ENCODE assay signal across 18 mouse cellular contexts in genomic region chr4:118040650-118041049, GRCm38 (mm10).
A peak's percentile ranks its signal among the peaks of the same experiment; 100 is the strongest.
DNase-seq lines count a peak whose midpoint lies in the region; ATAC-seq and TF ChIP-seq lines count a peak whose summit lies in the region.
"Had no signal": no experiment of that assay in that cellular context is flagged by ENCODE, and none has a peak within 500 bp of the region (broad histone marks: within the 10 kb centered on the region; RNA-seq: fewer than 3 reads in every experiment).

No protein-coding gene starts in this region.

- TF ChIP-seq CTCF in lung, embryonic 14.5 days (IDR thresholded peaks at IDR 0.05; ENCODE audit: low read depth), result no peak
- no peak for TF ChIP-seq CTCF in olfactory bulb, adult 2 months (IDR thresholded peaks at IDR 0.05; ENCODE audit: insufficient read depth, low read depth, low read length)

- 57% methylated on average over 4 of the region's 4 CpGs for WGBS in heart, embryonic 10.5 days
- 53% methylated on average over 4 of the region's 4 CpGs for WGBS in lung, embryonic 14.5 days
- WGBS in olfactory bulb, adult 2 months, result 49% methylated on average over 4 of the region's 4 CpGs

- TF ChIP-seq POLR2A in olfactory bulb, adult 2 months (IDR thresholded peaks at IDR 0.05; ENCODE audit: insufficient read depth, low read depth, low read length), result no peak

- H3K27me3 ChIP-seq in heart, embryonic 10.5 days (ENCODE audit: insufficient read depth, poor library complexity, severe bottlenecking), result no peaks in the 10 kb centered on the region
- H3K27me3 ChIP-seq in lung, embryonic 14.5 days (ENCODE audit: insufficient read depth, low read length), result no peaks in the 10 kb centered on the region
- H3K27me3 ChIP-seq: forebrain, embryonic 13.5 days; midbrain, embryonic 13.5 days; neural tube, embryonic 13.5 days had no signal

- H3K36me3 ChIP-seq in heart, embryonic 10.5 days, result no peaks in the 10 kb centered on the region
- no peaks in the 10 kb centered on the region for H3K36me3 ChIP-seq in lung, embryonic 14.5 days (ENCODE audit: insufficient read depth)
- H3K36me3 ChIP-seq: midbrain, embryonic 13.5 days; neural tube, embryonic 13.5 days had no signal

- peaks cover 34% of the 10 kb centered on the region for H3K4me1 ChIP-seq in heart, embryonic 10.5 days
- peaks cover 3% of the 10 kb centered on the region; the same call in 1 of the 2 replicates for H3K4me1 ChIP-seq in lung, embryonic 14.5 days (ENCODE audit: insufficient read depth)
- H3K4me1 ChIP-seq in olfactory bulb, adult 2 months (ENCODE audit: control insufficient read depth, insufficient read depth, low read length), result peaks cover 27% of the 10 kb centered on the region

- no peak for ATAC-seq in lung, embryonic 14.5 days (ENCODE audit: insufficient read depth)
- ATAC-seq: forebrain, embryonic 13.5 days had no signal

- intact Hi-C loops in heart, postnatal 25 days (cut with DNase I), result no loop called here

- no peaks in the 10 kb centered on the region for H3K9me3 ChIP-seq in heart, embryonic 10.5 days
- H3K9me3 ChIP-seq in lung, embryonic 14.5 days (ENCODE audit: low read depth, low read length), result no peaks in the 10 kb centered on the region
- H3K9me3 ChIP-seq: forebrain, embryonic 13.5 days; midbrain, embryonic 13.5 days; neural tube, embryonic 13.5 days had no signal

- H3K4me2 ChIP-seq in lung, embryonic 14.5 days, result no peak overlapping the region
- H3K4me2 ChIP-seq: forebrain, embryonic 13.5 days; midbrain, embryonic 13.5 days; neural tube, embryonic 13.5 days had no signal

- DNase-seq in heart, embryonic 10.5 days (ENCODE audit: low spot score), result no peak
- no peak for DNase-seq in heart, postnatal 25 days (ENCODE audit: low spot score)
- peak; percentile 37 for DNase-seq in lung, embryonic 14.5 days
- DNase-seq in lung, postnatal 14 days, result no peak
- DNase-seq in gastrocnemius, postnatal 25 days, result peak; percentile 65
- no peak for DNase-seq in left cerebral cortex, adult 8-10 months (ENCODE audit: low spot score in 2 of 2)
- no peak for DNase-seq in right cerebral cortex, adult 2 months (ENCODE audit: low spot score in 2 of 2)
- DNase-seq: adrenal gland, postnatal 25 days; cerebellum, postnatal 10 days; heart, postnatal 36 days; kidney, postnatal 4 days; liver; lung, postnatal 10 days; retina, postnatal 1 day had no signal

- H3K27ac ChIP-seq in heart, embryonic 10.5 days, result 0 out of 2 replicates have a peak overlapping the region, but pooled peaks have one; percentile 33
- H3K27ac ChIP-seq in lung, embryonic 14.5 days (ENCODE audit: low read depth), result no peak overlapping the region
- peak overlapping the region; percentile 51 for H3K27ac ChIP-seq in olfactory bulb, adult 2 months (ENCODE audit: insufficient read depth, low read depth, low read length)
- H3K27ac ChIP-seq: forebrain, embryonic 13.5 days; midbrain, embryonic 13.5 days; neural tube, embryonic 13.5 days had no signal

- no peak overlapping the region for H3K4me3 ChIP-seq in heart, embryonic 10.5 days
- H3K4me3 ChIP-seq in lung, embryonic 14.5 days (ENCODE audit: low read depth, low read length), result no peak overlapping the region
- H3K4me3 ChIP-seq in olfactory bulb, adult 2 months (ENCODE audit: insufficient read depth, low read depth, low read length), result no peak overlapping the region
- H3K4me3 ChIP-seq: forebrain, embryonic 13.5 days; midbrain, embryonic 13.5 days; neural tube, embryonic 13.5 days had no signal

- H3K9ac ChIP-seq in lung, embryonic 14.5 days, result no peak overlapping the region
- H3K9ac ChIP-seq: forebrain, embryonic 13.5 days; midbrain, embryonic 13.5 days; neural tube, embryonic 13.5 days had no signal

Comparison
In these comparisons a context has a peak if more than half of its experiments do, and no peak if none do; other contexts are left out.
1. DNase-seq: peak in lung, embryonic 14.5 days (single experiment) and gastrocnemius, postnatal 25 days (single experiment); none in heart, embryonic 10.5 days (single experiment), heart, postnatal 25 days (single experiment), lung, postnatal 14 days (single experiment), left cerebral cortex, adult 8-10 months (0 of 2) and right cerebral cortex, adult 2 months (0 of 2).